Mouse (Mus musculus) embryonic fibroblast, embryonic 13.5 days (primary cell): ENCODE data around the gene Ptpru. TPM values are rescaled to one million over a fixed set of nuclear protein-coding genes. Genes with fewer than 3 reads are reported as not detected.
A peak's percentile ranks its signal among the peaks of the same experiment; 100 is the strongest.

Experiments
- H3K27ac ChIP-seq: 2 replicates; pipeline ENCODE4 v1.5.1; 2012; ENCODE audit warnings: low read length, control low read depth, inconsistent platforms; ENCODE audit not compliant: insufficient read depth
- H3K4me1 ChIP-seq: 2 replicates; pipeline ENCODE4 v1.6.1; 2011; ENCODE audit warnings: low read length; ENCODE audit not compliant: control insufficient read depth, insufficient read depth
- H3K4me3 ChIP-seq: 2 replicates; pipeline ENCODE4 v1.5.1; 2011; ENCODE audit warnings: mild to moderate bottlenecking, control low read depth, low read length; ENCODE audit not compliant: insufficient read depth
- CTCF ChIP-seq: IDR thresholded peaks from 2 replicates; pipeline ENCODE4 v1.5.1; 2011; ENCODE audit warnings: mild to moderate bottlenecking, control low read depth, low read length, moderate library complexity, borderline replicate concordance; ENCODE audit not compliant: insufficient read depth
- POLR2A ChIP-seq: IDR thresholded peaks from 2 replicates; pipeline ENCODE4 v1.6.1; 2011; ENCODE audit warnings: low read depth, mild to moderate bottlenecking, control low read depth, low read length, moderate library complexity
- polyA plus RNA-seq: library from polyadenylated mRNA; stranded (reverse); fragments of >200 nt; gene quantifications from 2 replicates; pipeline ENCODE4 v1.2.4, GENCODE M21; 2011; ENCODE audit warnings: low read depth; ENCODE audit not compliant: missing spikeins, insufficient read length

Ptpru gene
- polyA plus RNA-seq, 1 experiment, result 2.8 TPM

DNA sequence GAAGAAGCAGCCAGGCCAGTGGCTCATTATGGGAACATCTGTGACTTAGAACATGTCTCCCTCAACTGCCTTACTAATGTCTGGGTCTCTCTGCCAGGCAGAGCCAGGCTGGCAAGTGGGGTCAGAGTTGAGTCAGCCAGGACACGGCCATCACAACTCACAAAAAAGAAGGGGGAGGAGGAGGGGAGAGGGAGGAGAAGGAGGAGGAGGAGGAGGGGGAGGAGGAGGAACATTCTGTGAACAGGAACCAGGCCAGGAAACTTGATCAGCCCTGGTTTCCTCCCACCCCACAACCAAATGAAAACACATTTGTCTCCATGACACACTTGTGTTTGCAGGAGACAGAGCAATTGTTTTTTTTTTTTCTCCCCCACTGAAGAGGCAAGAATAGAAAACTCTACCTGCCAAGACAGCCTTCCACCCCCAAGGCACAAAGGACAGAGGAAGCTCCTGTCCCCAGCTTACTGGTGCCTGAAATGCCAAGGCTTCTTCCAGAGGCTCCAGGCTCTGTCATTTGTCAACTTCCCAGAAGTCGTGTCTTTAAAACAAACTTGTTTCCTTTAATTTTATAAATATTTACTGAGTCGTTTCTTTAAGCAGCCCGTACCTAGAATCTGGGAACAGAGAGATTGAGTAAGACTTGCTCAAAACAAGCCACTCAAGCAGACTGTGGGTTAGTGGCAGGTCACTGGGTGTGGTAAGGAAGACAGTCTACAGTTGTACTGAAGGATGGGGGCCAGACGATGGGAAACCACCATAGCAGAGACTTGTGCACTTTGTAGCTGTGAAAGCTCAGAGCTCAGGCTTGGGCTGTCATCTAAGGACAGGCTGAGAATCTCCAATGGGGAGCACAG lies 94.0 kb downstream of the Ptpru start:
- no peak overlapping the region for H3K27ac ChIP-seq
- no peaks in the 10 kb centered on the region for H3K4me1 ChIP-seq
- no peak overlapping the region for H3K4me3 ChIP-seq
- TF ChIP-seq POLR2A (no peak), CTCF (no peak)

- Histone ChIP-seq H3K27ac (no peak overlapping the region), H3K4me3 (no peak overlapping the region), H3K4me1 (no peaks in the 10 kb centered on the region)
- TF ChIP-seq POLR2A, result no peak
- no peak for TF ChIP-seq CTCF
These were observed 95.1 kb downstream of the Ptpru start for GRCm38 (mm10) chr4:131743031-131743430.

DNA sequence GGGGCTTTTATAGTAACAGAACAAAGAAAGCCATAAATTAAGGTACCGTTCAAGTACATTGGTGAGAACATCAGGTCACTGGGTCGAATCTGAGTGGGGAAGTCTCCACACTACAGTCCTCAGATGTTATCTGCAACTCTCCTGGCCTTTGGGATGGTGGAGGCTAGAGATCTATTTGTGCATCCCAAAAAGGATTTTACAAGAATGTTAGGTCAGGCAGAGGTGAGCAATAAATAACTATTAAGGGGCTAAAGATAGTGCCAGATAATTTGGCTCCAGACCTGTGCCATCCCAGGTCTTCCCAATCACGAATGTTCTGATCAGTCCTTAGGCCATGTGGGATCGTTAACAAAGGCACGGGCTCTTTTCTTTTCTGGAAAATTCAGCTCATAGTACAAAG lies 97.5 kb downstream of the Ptpru start:
- no peak for TF ChIP-seq CTCF
- no peak for TF ChIP-seq POLR2A
- Histone ChIP-seq H3K27ac (no peak overlapping the region), H3K4me3 (no peak overlapping the region)

DNA sequence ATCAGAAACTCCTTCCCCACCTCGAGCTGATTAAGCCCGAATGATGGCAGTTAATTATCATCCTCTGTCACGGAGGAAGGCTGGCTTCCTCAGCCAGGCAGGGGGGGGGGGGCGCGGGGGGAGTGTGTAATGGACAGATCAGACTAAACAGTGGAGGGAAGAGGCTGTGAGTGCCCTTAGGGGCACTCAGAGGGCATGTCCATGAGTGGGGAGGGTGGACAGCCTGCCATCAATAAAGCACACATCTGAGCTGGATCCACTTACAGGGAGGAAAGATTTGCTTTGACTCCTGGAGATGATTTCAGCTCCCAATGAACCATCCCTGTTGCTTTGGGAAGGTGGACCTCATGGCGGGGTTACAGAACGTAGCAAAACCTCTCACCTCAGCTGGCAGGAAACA lies 109.5 kb downstream of the Ptpru start:
- Histone ChIP-seq H3K4me1 (no peaks in the 10 kb centered on the region), H3K4me3 (no peak overlapping the region), H3K27ac (no peak overlapping the region)
- TF ChIP-seq CTCF (no peak), POLR2A (no peak)

More for the DNA sequence above, 97.5 kb downstream of the Ptpru start:
- H3K4me1 ChIP-seq, result no peaks in the 10 kb centered on the region

GRCm38 (mm10) chr4:131723415-131724080 lies 114.5 kb downstream of the Ptpru start:
- no peaks in the 10 kb centered on the region for H3K4me1 ChIP-seq
- H3K27ac ChIP-seq, result no peak overlapping the region
- TF ChIP-seq CTCF, result peak; percentile 52; the same call in 1 of the 2 replicates
- TF ChIP-seq POLR2A, result no peak
- no peak overlapping the region for H3K4me3 ChIP-seq

- no peak overlapping the region for H3K4me3 ChIP-seq
- no peak for TF ChIP-seq CTCF
- H3K27ac ChIP-seq, result no peak overlapping the region
- H3K4me1 ChIP-seq, result no peaks in the 10 kb centered on the region
These were observed 115.8 kb downstream of the Ptpru start for GRCm38 (mm10) chr4:131722121-131722841.

DNA sequence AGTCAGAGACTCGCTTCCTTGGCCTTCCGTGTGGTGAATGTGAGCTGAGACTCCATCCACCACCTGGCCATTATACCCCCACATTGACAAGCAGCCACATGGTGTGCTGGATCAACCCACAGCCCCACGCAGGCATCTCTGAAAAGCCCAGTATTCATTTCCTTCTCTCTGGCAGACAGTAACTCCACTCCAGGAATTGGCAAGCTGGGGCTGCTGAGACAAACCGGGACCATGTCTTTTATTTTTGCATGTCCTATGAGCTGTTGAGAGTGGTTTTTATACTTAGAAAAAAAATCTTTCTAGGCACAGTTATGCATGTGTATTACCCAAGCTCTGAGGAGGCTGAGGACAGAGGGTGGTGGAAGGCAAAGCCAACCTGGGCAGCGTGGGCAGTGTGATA lies 118.9 kb downstream of the Ptpru start:
- TF ChIP-seq POLR2A (no peak), CTCF (no peak)
- H3K27ac ChIP-seq, result no peak overlapping the region

More for the DNA sequence above, 118.9 kb downstream of the Ptpru start:
- H3K4me3 ChIP-seq, result no peak overlapping the region
- H3K4me1 ChIP-seq, result no peaks in the 10 kb centered on the region

Other genes with a start within 250 kb of the Ptpru start
- gene Mecr, start 5.2 kb upstream of the Ptpru start, polyA plus RNA-seq, result 16.7 and 20.8 TPM in 2 replicates
- gene Srsf4, start 35.3 kb upstream of the Ptpru start, polyA plus RNA-seq, result 35.0 and 40.6 TPM in 2 replicates
- gene Tmem200b, start 83.5 kb upstream of the Ptpru start, polyA plus RNA-seq, result 4.4 and 8.0 TPM in 2 replicates
- 0.35 TPM in 1 of 2 replicates, not detected in the other for gene Gm10300, start 236.4 kb upstream of the Ptpru start, polyA plus RNA-seq
- 21.6 and 34.0 TPM in 2 replicates for gene Epb41, start 237.0 kb upstream of the Ptpru start, polyA plus RNA-seq